Mouse (Mus musculus) kidney, postnatal 0 days (tissue): ENCODE results near the gene 4931422A03Rik. TPM values are rescaled to one million over a fixed set of nuclear protein-coding genes. Genes with fewer than 3 reads are reported as not detected.

Source experiments
- ATAC-seq: fragments of 200-750 bp; cut with Nextera tagmentation; replicated peaks from 2 replicates; pipeline ENCODE4 v1.8.0; 2017; ENCODE audit warnings: low read depth, moderate number of reproducible peaks, moderate TSS enrichment, moderate library complexity; ENCODE audit not compliant: low FRiP score
- DNase-seq: peaks from one replicate; pipeline ENCODE4 v3.0.0-alpha.2; 2016; ENCODE audit warnings: low spot score
- H3K27ac ChIP-seq: fragments of 300-500 bp; sonication (generic); 2 replicates; pipeline ENCODE4 v1.5.1; 2014; ENCODE audit warnings: mild to moderate bottlenecking
- H3K27me3 ChIP-seq: fragments of 300-500 bp; sonication (generic); 2 replicates; pipeline ENCODE4 v1.6.1; 2014; ENCODE audit warnings: low read length, mixed read lengths; ENCODE audit not compliant: insufficient read depth
- H3K36me3 ChIP-seq: fragments of 300-500 bp; sonication (generic); 2 replicates; pipeline ENCODE4 v1.6.1; 2014; ENCODE audit warnings: low read length, mixed read lengths; ENCODE audit not compliant: insufficient read depth
- H3K4me1 ChIP-seq: fragments of 300-500 bp; sonication (generic); replicated peaks from 2 replicates; pipeline ENCODE4 v1.6.1; 2014; ENCODE audit warnings: antibody characterized with exemption, low read length, mixed read lengths; ENCODE audit not compliant: insufficient read depth
- H3K4me2 ChIP-seq: fragments of 300-500 bp; sonication (generic); 2 replicates; pipeline ENCODE4 v1.6.1; 2014; ENCODE audit warnings: mild to moderate bottlenecking, low read length, moderate library complexity, mixed read lengths
- H3K4me3 ChIP-seq: fragments of 300-500 bp; sonication (generic); replicated peaks from 2 replicates; pipeline ENCODE4 v1.5.1; 2014; ENCODE audit warnings: low read depth, low read length
- H3K9ac ChIP-seq: fragments of 300-500 bp; sonication (generic); 2 replicates; pipeline ENCODE4 v1.6.1; 2014; ENCODE audit warnings: low read depth, low read length
- H3K9me3 ChIP-seq: fragments of 300-500 bp; sonication (generic); replicated peaks from 2 replicates; pipeline ENCODE4 v1.6.1; 2016; ENCODE audit warnings: low read length, inconsistent platforms, mixed read lengths
- CTCF ChIP-seq: IDR thresholded peaks from 2 replicates; pipeline ENCODE4 v1.5.1; 2016; ENCODE audit warnings: antibody characterized with exemption, low read depth, mild to moderate bottlenecking, moderate library complexity
- WGBS: fragments of 180-500 bp; shearing (Covaris S2); extraction: QIAGEN DNeasy Blood & Tissue Kit; methylation state at CpG from one replicate; pipeline ENCODE4 v1.1.7; 2014; 5-methylcytosine and 5-hydroxymethylcytosine counted together
- polyA plus RNA-seq: library from polyadenylated mRNA; unstranded; fragments of >200 nt; fragmentation: Nextera tagmentation; extraction: Ambion mirVana; gene quantifications from 2 replicates; pipeline ENCODE4 v1.2.1, GENCODE M21; 2015

4931422A03Rik gene
- polyA plus RNA-seq, 1 experiment from 2014 or later, result 1.3 TPM

DNA sequence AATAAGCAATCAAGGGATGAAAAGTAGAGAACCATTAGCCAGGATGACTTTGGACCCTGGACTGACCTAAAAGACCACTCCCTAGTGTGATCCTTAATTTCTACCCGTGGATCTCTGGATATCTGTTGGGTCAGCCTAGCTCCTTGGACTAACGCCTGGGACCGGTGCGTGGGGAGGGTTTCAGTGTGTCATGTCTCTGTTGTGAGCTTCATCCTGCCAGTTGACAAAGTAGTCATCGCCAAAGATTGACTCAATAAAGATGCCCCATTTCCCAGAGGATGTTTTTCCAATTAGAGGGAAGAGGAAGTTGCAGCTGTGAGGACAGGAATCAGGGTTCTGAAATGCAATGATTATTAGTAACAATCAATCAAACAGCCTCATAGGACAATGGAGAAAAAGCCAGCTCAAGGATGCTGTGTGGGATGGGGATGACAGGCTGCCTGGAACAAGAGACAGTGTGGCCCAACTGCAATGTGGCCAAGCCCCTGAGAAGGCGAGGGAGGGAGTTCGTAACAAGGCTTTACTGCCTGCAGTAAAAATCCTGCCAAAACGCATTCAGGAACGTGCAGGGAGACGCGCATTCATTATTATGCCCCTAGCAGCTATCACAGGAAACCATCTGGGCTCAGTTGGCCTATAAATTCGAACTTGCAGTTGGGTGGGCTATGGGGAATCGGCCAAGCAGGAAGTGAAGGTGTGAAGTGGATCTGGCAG lies 97.7 kb downstream of the 4931422A03Rik start:
- WGBS, result 28% methylated on average over 13 of the region's 13 CpGs
- no peaks in the 10 kb centered on the region for H3K36me3 ChIP-seq
- H3K4me3 ChIP-seq, result no peak overlapping the region
- no peak for DNase-seq
- H3K9ac ChIP-seq, result no peak overlapping the region; the same call in 1 of the 2 replicates
- TF ChIP-seq CTCF, result no peak
- ATAC-seq, result peak; percentile 49; the same call in 1 of the 2 replicates
- no peaks in the 10 kb centered on the region for H3K27me3 ChIP-seq
- H3K4me2 ChIP-seq, result no peak overlapping the region
- H3K27ac ChIP-seq, result no peak overlapping the region
- H3K9me3 ChIP-seq, result no peaks in the 10 kb centered on the region
- H3K4me1 ChIP-seq, result peaks cover 7% of the 10 kb centered on the region

DNA sequence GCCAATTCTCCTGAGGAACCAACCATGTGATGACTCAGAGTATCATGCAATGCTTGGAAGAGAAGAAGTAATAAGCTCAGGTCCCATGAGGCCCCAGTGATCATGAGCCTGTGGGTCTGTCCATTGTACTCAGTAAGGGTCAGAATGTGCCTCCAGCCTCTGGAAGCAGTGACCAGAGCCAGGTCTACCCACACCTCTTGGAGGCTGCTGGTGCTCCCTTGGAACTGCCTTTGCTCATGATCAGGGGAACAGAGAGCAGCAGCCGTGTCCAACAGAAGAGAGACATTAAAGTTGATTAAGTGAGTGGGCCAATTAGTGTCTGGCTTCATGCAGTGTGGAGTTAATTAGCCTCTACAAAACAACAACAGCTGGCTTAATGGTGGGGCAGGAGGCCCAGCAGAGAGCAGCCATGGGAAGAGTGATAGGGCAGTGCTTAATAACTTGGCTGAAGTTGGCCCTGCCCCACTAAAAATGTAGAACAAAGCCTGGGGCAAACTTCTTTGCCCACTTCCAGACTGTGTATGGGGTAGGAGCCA lies 100.5 kb downstream of the 4931422A03Rik start:
- no peak overlapping the region for H3K9ac ChIP-seq
- no peak overlapping the region for H3K4me3 ChIP-seq
- H3K4me2 ChIP-seq, result no peak overlapping the region
- H3K27me3 ChIP-seq, result no peaks in the 10 kb centered on the region
- DNase-seq, result no peak
- no peak for TF ChIP-seq CTCF
- no peaks in the 10 kb centered on the region for H3K36me3 ChIP-seq
- no peak overlapping the region for H3K27ac ChIP-seq
- H3K9me3 ChIP-seq, result no peaks in the 10 kb centered on the region
- ATAC-seq, result peak; percentile 69
- 27% methylated on average over 1 of the region's 1 CpGs for WGBS
- peaks cover 7% of the 10 kb centered on the region for H3K4me1 ChIP-seq

DNA sequence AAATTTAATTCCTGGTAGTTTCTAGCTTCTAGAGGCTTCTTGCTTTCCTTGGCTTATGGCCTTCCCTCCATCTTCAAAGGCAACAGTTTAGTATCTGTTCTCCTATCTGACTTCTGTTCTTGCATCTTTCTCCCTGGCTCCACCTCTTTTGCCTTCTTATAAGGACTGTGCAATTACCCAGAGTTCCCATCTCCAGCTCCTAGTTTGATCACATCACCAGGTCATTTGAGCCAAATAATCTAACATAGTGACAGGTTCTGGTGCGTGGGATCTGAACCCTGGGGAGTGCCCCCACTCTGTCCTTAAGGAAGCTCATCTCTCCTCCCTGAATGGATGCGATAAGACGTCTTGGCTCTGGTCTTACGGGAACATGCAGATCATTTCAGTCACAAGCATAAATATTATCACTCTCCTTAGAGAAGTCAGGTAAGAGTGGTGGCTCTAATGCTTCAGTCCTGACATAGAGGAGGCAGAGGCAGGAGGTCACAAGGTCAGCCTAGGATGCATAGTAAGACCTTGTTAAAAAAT lies 101.5 kb downstream of the 4931422A03Rik start:
- WGBS, result 80% methylated on average over 4 of the region's 4 CpGs
- Histone ChIP-seq H3K4me1 (peaks cover 7% of the 10 kb centered on the region), H3K27me3 (no peaks in the 10 kb centered on the region), H3K4me2 (no peak overlapping the region), H3K9me3 (no peaks in the 10 kb centered on the region), H3K9ac (no peak overlapping the region), H3K36me3 (no peaks in the 10 kb centered on the region), H3K4me3 (no peak overlapping the region), H3K27ac (no peak overlapping the region)
- TF ChIP-seq CTCF, result no peak
- no peak for ATAC-seq
- no peak for DNase-seq

DNA sequence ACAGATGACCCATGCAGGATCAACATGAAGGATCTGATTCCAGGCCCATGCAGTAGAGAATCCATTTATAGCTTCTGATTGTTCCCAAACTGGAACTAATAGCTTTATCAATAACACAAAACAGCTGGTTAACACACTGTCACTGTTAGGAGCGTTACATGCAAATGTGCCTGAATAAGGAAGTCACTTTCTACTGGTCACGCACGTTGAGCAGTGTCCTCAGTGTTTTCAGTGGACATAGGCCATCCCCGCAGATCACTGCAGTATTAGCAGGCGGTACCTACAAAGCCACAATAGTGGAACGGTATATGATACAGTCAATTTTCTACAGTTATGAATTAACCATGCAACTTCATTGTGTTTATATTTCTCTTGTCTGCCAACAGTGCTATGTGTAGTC lies 108.7 kb downstream of the 4931422A03Rik start:
- WGBS, result 90% methylated on average over 6 of the region's 6 CpGs
- Histone ChIP-seq H3K4me2 (no peak overlapping the region), H3K4me3 (no peak overlapping the region), H3K36me3 (no peaks in the 10 kb centered on the region), H3K4me1 (no peaks in the 10 kb centered on the region), H3K27me3 (no peaks in the 10 kb centered on the region), H3K9ac (no peak overlapping the region), H3K27ac (no peak overlapping the region), H3K9me3 (no peaks in the 10 kb centered on the region)
- no peak for TF ChIP-seq CTCF
- no peak for ATAC-seq
- DNase-seq, result no peak

DNA sequence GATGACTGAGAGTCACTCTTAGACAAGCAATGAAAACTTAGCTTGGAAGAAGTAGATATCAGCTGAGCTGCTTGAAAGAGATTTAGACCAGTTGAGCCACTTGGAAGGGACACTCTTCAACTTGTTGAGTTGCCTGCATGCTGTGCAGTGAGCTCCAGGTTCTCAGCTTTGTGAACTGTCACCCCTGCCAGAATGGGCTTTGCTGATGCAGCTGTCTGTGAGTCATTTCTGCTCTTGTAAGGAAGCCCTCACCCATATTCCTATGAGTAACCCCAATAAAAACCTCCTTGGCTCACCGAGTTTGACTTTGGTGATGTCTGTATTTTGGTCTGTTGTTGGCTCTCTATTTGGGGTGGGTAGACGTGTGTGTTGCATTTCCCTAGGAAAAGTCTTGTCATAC lies 109.8 kb downstream of the 4931422A03Rik start:
- Histone ChIP-seq H3K27ac (no peak overlapping the region), H3K4me1 (no peaks in the 10 kb centered on the region), H3K4me3 (no peak overlapping the region), H3K36me3 (no peaks in the 10 kb centered on the region), H3K9me3 (no peaks in the 10 kb centered on the region), H3K4me2 (no peak overlapping the region), H3K27me3 (no peaks in the 10 kb centered on the region), H3K9ac (no peak overlapping the region)
- no peak for DNase-seq
- no peak for TF ChIP-seq CTCF
- ATAC-seq, result no peak
- WGBS, result 88% methylated on average over 2 of the region's 2 CpGs

DNA sequence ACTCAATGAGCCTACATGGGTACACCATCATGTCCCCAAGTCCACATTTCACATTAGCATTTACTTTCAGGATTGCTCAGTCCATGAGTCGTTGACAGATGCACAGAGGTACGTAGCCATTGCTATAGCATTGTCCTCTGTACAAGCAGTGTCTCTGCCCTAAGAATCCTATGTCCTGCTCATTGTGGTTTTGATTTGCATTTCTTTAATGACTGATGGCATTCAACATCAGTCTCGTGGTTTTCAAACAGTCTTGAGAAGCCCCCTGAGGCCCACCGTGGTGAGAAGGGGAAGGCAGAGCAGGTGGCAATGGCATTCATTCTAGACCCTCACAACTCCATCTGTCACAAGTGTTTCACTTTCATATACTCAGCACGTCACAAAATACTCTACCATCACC lies 110.8 kb downstream of the 4931422A03Rik start:
- TF ChIP-seq CTCF, result no peak
- WGBS, result 86% methylated on average over 5 of the region's 5 CpGs
- H3K9me3 ChIP-seq, result no peaks in the 10 kb centered on the region
- H3K27ac ChIP-seq, result no peak overlapping the region
- no peak overlapping the region for H3K4me3 ChIP-seq
- ATAC-seq, result no peak
- no peak overlapping the region for H3K9ac ChIP-seq
- DNase-seq, result no peak
- H3K4me1 ChIP-seq, result no peaks in the 10 kb centered on the region
- no peak overlapping the region for H3K4me2 ChIP-seq
- no peaks in the 10 kb centered on the region for H3K36me3 ChIP-seq
- no peaks in the 10 kb centered on the region for H3K27me3 ChIP-seq

Other genes starting within 250 kb of the 4931422A03Rik start
- gene Caprin1, start 230.7 kb downstream of the 4931422A03Rik start, polyA plus RNA-seq, result 206 and 215 TPM in 2 replicates
- gene Lmo2, start 70.4 kb downstream of the 4931422A03Rik start, polyA plus RNA-seq, result 34.1 and 43.7 TPM in 2 replicates
- 49.0 and 51.5 TPM in 2 replicates for gene Fbxo3, start 640 bp downstream of the 4931422A03Rik start, polyA plus RNA-seq
- not detected in 2 replicates for gene Gm10912, start 37.5 kb upstream of the 4931422A03Rik start, polyA plus RNA-seq
- not detected in 2 replicates for gene Gm10799, start 40.2 kb upstream of the 4931422A03Rik start, polyA plus RNA-seq
- 10.7 and 11.6 TPM in 2 replicates for gene Cd59b, start 41.5 kb upstream of the 4931422A03Rik start, polyA plus RNA-seq
- gene Cd59a, start 67.4 kb upstream of the 4931422A03Rik start, polyA plus RNA-seq, result 67.0 and 70.8 TPM in 2 replicates
- 0.17 and 0.29 TPM in 2 replicates for gene A930018P22Rik, start 94.4 kb upstream of the 4931422A03Rik start, polyA plus RNA-seq